Mouse (Mus musculus): Measurements from ENCODE around the gene Phf3.
"Not testable (repeated sequence)": the region's sequence is repeated elsewhere in the genome, so short reads cannot be mapped to it uniquely, and the experiment has no call there.

- not testable (repeated sequence) for TF ChIP-seq CTCF, EP300 (IDR thresholded peaks at IDR 0.05)
These were observed 21.6 kb upstream of the Phf3 start for GRCm38 (mm10) chr1:30895366-30895765.

Measured in lung, postnatal 0 days (tissue).